Mouse (Mus musculus) thymus, postnatal 4 days (tissue): ENCODE data around the gene Cdhr5.
A peak's percentile ranks its signal among the peaks of the same experiment; 100 is the strongest.

ENCODE experiments used
- DNase-seq: peaks from one replicate; pipeline ENCODE4 v3.0.0; 2021

The Cdhr5 gene

GRCm38 (mm10) chr7:141222126-141222467 lies 54.5 kb downstream of the Cdhr5 start:
- DNase-seq: no peak

DNA sequence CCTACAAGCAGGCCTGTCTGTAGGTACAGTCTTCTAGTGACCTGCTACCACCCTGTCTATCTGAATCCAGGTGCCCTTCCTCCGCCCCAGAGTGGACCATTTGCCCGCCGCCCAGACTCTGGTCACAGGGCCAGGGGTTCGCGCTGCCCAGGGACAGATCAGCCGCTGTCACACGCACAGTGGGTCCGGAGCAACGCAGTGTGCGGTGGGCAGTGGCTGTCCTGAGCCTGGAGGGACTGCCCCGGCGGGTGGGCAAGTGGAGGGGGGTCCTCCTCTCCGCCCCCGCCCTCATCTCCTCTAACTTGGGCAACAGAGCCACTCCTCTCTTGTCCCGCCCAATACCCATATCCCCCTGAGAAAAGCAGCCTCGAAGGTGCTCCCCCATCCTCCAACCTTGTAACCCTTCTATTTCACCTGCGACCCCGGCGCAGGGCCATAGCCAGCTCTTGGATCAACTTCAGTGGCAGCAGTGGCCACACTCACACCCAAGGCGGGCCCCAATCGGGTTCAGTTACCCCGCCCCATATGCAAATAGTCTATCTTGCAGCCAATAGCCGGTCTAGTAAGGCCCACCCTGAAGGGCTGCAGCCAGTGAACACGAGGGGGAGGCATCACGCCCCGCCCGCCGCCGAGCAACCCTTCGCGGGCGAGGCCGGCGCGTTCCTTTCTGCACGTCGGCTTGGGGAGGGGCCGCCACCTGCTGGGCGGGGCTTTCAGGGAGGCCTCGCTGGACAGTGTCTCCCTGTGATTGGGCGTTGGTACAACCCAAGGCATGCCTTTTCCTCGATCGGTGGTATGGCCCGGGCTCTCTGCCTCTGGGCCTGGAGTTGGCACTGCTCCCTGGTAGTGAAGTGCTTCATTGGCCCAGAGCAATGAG lies 55.1 kb downstream of the Cdhr5 start:
- DNase-seq: peak; percentile 95

DNA sequence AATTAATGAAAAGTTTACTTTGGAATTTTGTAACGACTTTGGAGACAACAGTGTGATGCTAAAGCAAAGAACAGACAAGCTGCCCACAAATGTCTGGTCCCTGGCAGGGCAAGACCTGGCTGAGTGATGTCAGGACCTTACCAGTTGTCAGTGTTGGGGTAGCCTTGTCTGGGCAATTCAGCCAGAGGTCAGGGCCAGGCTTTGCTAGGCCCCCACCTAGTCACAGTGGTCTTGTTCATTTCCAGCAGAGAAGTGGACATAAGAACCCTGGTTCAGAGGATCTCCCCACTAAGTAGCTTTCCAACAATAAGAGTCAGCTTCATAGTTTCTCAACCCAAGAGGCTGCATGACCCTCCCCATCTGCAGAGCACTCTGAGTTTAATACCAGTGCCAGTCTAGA lies 56.2 kb downstream of the Cdhr5 start:
- DNase-seq: no peak

DNA sequence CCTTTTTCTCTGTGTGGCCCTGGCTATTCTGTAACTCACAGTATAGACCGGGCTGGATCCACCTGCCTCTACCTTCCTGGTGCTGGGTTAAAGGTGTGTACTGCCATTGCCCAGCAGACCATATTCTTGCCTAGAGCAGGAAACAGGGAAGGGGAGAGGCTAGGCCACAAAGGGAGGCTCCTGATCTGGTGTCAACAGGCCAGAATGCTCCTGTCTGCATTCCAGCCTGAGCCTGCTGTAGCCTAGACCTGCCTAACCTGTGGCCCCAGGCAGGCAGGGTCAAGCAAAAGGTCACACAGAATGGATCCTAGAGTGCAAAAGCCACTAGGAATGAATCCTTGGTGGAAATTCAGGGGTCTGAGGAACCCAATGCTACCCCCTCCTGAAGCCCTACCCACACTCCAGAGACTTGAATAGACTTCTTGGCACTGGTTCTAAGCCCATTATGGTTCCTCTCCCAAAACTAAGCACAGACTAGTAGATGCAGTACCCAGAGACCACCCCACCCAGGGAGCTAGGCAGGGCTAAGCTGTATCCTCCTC lies 57.0 kb downstream of the Cdhr5 start:
- no peak for DNase-seq
